Mouse (Mus musculus) neural tube, embryonic 15.5 days (tissue): ENCODE data around the gene Polr1e. TPM values are rescaled to one million over a fixed set of nuclear protein-coding genes. Genes with fewer than 3 reads are reported as not detected.
"Not testable (repeated sequence)": the region's sequence is repeated elsewhere in the genome, so short reads cannot be mapped to it uniquely, and the experiment has no call there.

Experiments
- ATAC-seq: fragments of 200-750 bp; cut with Nextera tagmentation; 2 replicates; pipeline ENCODE4 v1.8.0; 2017; ENCODE audit warnings: mild to moderate bottlenecking, moderate TSS enrichment, moderate library complexity; ENCODE audit not compliant: low FRiP score
- H3K27ac ChIP-seq: fragments of 300-500 bp; sonication (generic); replicated peaks from 2 replicates; pipeline ENCODE4 v1.5.1; 2015; ENCODE audit warnings: mild to moderate bottlenecking, inconsistent platforms
- H3K27me3 ChIP-seq: fragments of 300-500 bp; sonication (generic); replicated peaks from 2 replicates; pipeline ENCODE4 v1.6.1; 2015; ENCODE audit warnings: inconsistent platforms
- H3K36me3 ChIP-seq: fragments of 300-500 bp; sonication (generic); 2 replicates; pipeline ENCODE4 v1.6.1; 2015; ENCODE audit warnings: inconsistent platforms
- H3K4me1 ChIP-seq: fragments of 300-500 bp; sonication (generic); 2 replicates; pipeline ENCODE4 v1.6.1; 2015; ENCODE audit warnings: inconsistent platforms
- H3K4me2 ChIP-seq: fragments of 300-500 bp; sonication (generic); 2 replicates; pipeline ENCODE4 v1.6.1; 2015; ENCODE audit warnings: inconsistent platforms, mild to moderate bottlenecking, moderate library complexity
- H3K4me3 ChIP-seq: fragments of 300-500 bp; sonication (generic); replicated peaks from 2 replicates; pipeline ENCODE4 v1.5.1; 2015; ENCODE audit warnings: mild to moderate bottlenecking, inconsistent platforms
- H3K9ac ChIP-seq: fragments of 300-500 bp; sonication (generic); replicated peaks from 2 replicates; pipeline ENCODE4 v1.6.1; 2015; ENCODE audit warnings: mild to moderate bottlenecking, inconsistent platforms
- H3K9me3 ChIP-seq: fragments of 300-500 bp; sonication (generic); replicated peaks from 2 replicates; pipeline ENCODE4 v1.6.1; 2016; ENCODE audit warnings: inconsistent platforms
- WGBS: fragments of 180-500 bp; shearing (Covaris S2); methylation state at CpG from one replicate; pipeline ENCODE4 v1.1.7; 2015; ENCODE audit warnings: mixed read lengths; 5-methylcytosine and 5-hydroxymethylcytosine counted together
- polyA plus RNA-seq: library from polyadenylated mRNA; unstranded; fragments of >200 nt; fragmentation: Nextera tagmentation; extraction: Ambion mirVana; gene quantifications from 2 replicates; pipeline ENCODE4 v1.2.1, GENCODE M21; 2015

Gene Polr1e
- polyA plus RNA-seq, 1 experiment from 2014 or later, result 35.7 TPM

- Histone ChIP-seq H3K9ac (peak overlapping the region; percentile 67), H3K27me3 (no peaks in the 10 kb centered on the region), H3K9me3 (no peaks in the 10 kb centered on the region), H3K4me3 (peak overlapping the region; percentile 64), H3K36me3 (no peaks in the 10 kb centered on the region; the same call in 1 of the 2 replicates), H3K27ac (0 out of 2 replicates have a peak overlapping the region, but pooled peaks have one; percentile 77), H3K4me1 (peaks cover 32% of the 10 kb centered on the region), H3K4me2 (peak overlapping the region; percentile 97)
- 20% methylated on average over 5 of the region's 5 CpGs for WGBS
- ATAC-seq, result no peak
These were observed 36.5 kb upstream of the Polr1e start for GRCm38 (mm10) chr4:44981974-44982287.

GRCm38 (mm10) chr4:44982440-44983130, 35.8 kb upstream of the Polr1e start:
- peaks cover 32% of the 10 kb centered on the region for H3K4me1 ChIP-seq
- H3K27me3 ChIP-seq, result no peaks in the 10 kb centered on the region
- no peak for ATAC-seq
- H3K27ac ChIP-seq, result no peak overlapping the region
- H3K4me3 ChIP-seq, result peak overlapping the region; percentile 64; the same call in 1 of the 2 replicates
- H3K9ac ChIP-seq, result no peak overlapping the region
- H3K36me3 ChIP-seq, result peaks cover 3% of the 10 kb centered on the region
- H3K9me3 ChIP-seq, result no peaks in the 10 kb centered on the region
- 76% methylated on average over 11 of the region's 11 CpGs for WGBS
- peak overlapping the region; percentile 97 for H3K4me2 ChIP-seq

GRCm38 (mm10) chr4:44983131-44983740, 35.1 kb upstream of the Polr1e start:
- Histone ChIP-seq H3K36me3 (peaks cover 6% of the 10 kb centered on the region), H3K27me3 (no peaks in the 10 kb centered on the region), H3K4me3 (no peak overlapping the region), H3K4me2 (no peak overlapping the region), H3K4me1 (peaks cover 32% of the 10 kb centered on the region), H3K9ac (no peak overlapping the region), H3K9me3 (no peaks in the 10 kb centered on the region), H3K27ac (no peak overlapping the region)
- WGBS, result 89% methylated on average over 10 of the region's 10 CpGs
- no peak for ATAC-seq

- H3K9ac ChIP-seq, result no peak overlapping the region
- no peak overlapping the region for H3K4me3 ChIP-seq
- H3K27ac ChIP-seq, result no peak overlapping the region
- H3K27me3 ChIP-seq, result no peaks in the 10 kb centered on the region
- peaks cover 49% of the 10 kb centered on the region for H3K36me3 ChIP-seq
- no peaks in the 10 kb centered on the region for H3K4me1 ChIP-seq
- no peak for ATAC-seq
- H3K4me2 ChIP-seq, result no peak overlapping the region
- WGBS, result 91% methylated on average over 5 of the region's 5 CpGs
- no peaks in the 10 kb centered on the region for H3K9me3 ChIP-seq
These were observed 27.8 kb upstream of the Polr1e start for GRCm38 (mm10) chr4:44990560-44990959.

GRCm38 (mm10) chr4:44992330-44992729, 26.1 kb upstream of the Polr1e start:
- H3K9ac ChIP-seq, H3K4me1 ChIP-seq, H3K9me3 ChIP-seq, ATAC-seq, H3K4me2 ChIP-seq, H3K27me3 ChIP-seq, H3K4me3 ChIP-seq, H3K27ac ChIP-seq: not testable (repeated sequence)
- 93% methylated on average over 11 of the region's 11 CpGs for WGBS
- peaks cover 48% of the 10 kb centered on the region for H3K36me3 ChIP-seq

- not testable (repeated sequence) for H3K4me3 ChIP-seq, H3K27ac ChIP-seq, ATAC-seq, H3K9me3 ChIP-seq, H3K4me2 ChIP-seq, H3K27me3 ChIP-seq, H3K9ac ChIP-seq
- peaks cover 43% of the 10 kb centered on the region for H3K36me3 ChIP-seq
- WGBS, result 86% methylated on average over 14 of the region's 14 CpGs
- H3K4me1 ChIP-seq, result peaks cover 11% of the 10 kb centered on the region
These were observed 25.2 kb upstream of the Polr1e start for GRCm38 (mm10) chr4:44993179-44993578.

GRCm38 (mm10) chr4:44993847-44994246, 24.5 kb upstream of the Polr1e start:
- no peaks in the 10 kb centered on the region for H3K9me3 ChIP-seq
- peaks cover 14% of the 10 kb centered on the region for H3K4me1 ChIP-seq
- no peak overlapping the region for H3K4me2 ChIP-seq
- 94% methylated on average over 9 of the region's 9 CpGs for WGBS
- H3K27ac ChIP-seq, result no peak overlapping the region
- H3K4me3 ChIP-seq, result no peak overlapping the region
- peaks cover 39% of the 10 kb centered on the region for H3K36me3 ChIP-seq
- no peaks in the 10 kb centered on the region for H3K27me3 ChIP-seq
- H3K9ac ChIP-seq, result no peak overlapping the region
- ATAC-seq, result no peak

GRCm38 (mm10) chr4:44994776-44995175, 23.6 kb upstream of the Polr1e start:
- H3K9ac ChIP-seq, result no peak overlapping the region
- no peaks in the 10 kb centered on the region for H3K27me3 ChIP-seq
- no peak overlapping the region for H3K27ac ChIP-seq
- no peak overlapping the region for H3K4me3 ChIP-seq
- peaks cover 31% of the 10 kb centered on the region for H3K36me3 ChIP-seq
- peaks cover 22% of the 10 kb centered on the region for H3K4me1 ChIP-seq
- no peak overlapping the region for H3K4me2 ChIP-seq
- 80% methylated on average over 18 of the region's 18 CpGs for WGBS
- H3K9me3 ChIP-seq, result no peaks in the 10 kb centered on the region
- ATAC-seq, result no peak

- ATAC-seq, result no peak
- Histone ChIP-seq H3K27ac (no peak overlapping the region), H3K4me1 (peaks cover 22% of the 10 kb centered on the region), H3K9ac (no peak overlapping the region), H3K4me3 (no peak overlapping the region), H3K9me3 (no peaks in the 10 kb centered on the region), H3K27me3 (no peaks in the 10 kb centered on the region), H3K4me2 (no peak overlapping the region), H3K36me3 (peaks cover 14% of the 10 kb centered on the region)
- 63% methylated on average over 3 of the region's 3 CpGs for WGBS
These were observed 20.3 kb upstream of the Polr1e start for GRCm38 (mm10) chr4:44998071-44998470.

- H3K4me3 ChIP-seq, result no peak overlapping the region
- no peaks in the 10 kb centered on the region for H3K36me3 ChIP-seq
- no peaks in the 10 kb centered on the region for H3K9me3 ChIP-seq
- peaks cover 22% of the 10 kb centered on the region for H3K4me1 ChIP-seq
- H3K4me2 ChIP-seq, result no peak overlapping the region
- ATAC-seq, result no peak
- no peak overlapping the region for H3K9ac ChIP-seq
- no peaks in the 10 kb centered on the region for H3K27me3 ChIP-seq
- H3K27ac ChIP-seq, result no peak overlapping the region
- 90% methylated on average over 6 of the region's 6 CpGs for WGBS
These were observed 18.4 kb upstream of the Polr1e start for GRCm38 (mm10) chr4:45000001-45000400.

- ATAC-seq, result no peak
- Histone ChIP-seq H3K4me2 (no peak overlapping the region), H3K4me3 (no peak overlapping the region), H3K9me3 (no peaks in the 10 kb centered on the region), H3K4me1 (peaks cover 10% of the 10 kb centered on the region), H3K36me3 (no peaks in the 10 kb centered on the region), H3K9ac (no peak overlapping the region), H3K27ac (no peak overlapping the region), H3K27me3 (no peaks in the 10 kb centered on the region)
- WGBS, result 91% methylated on average over 3 of the region's 3 CpGs
These were observed 12.9 kb upstream of the Polr1e start for GRCm38 (mm10) chr4:45005452-45005851.

- ATAC-seq, result no peak
- no peaks in the 10 kb centered on the region for H3K9me3 ChIP-seq
- H3K4me2 ChIP-seq, result peak overlapping the region; percentile 73
- H3K9ac ChIP-seq, result peak overlapping the region; percentile 88
- WGBS, result 13% methylated on average over 11 of the region's 11 CpGs
- H3K27me3 ChIP-seq, result no peaks in the 10 kb centered on the region
- no peaks in the 10 kb centered on the region for H3K36me3 ChIP-seq
- peak overlapping the region; percentile 83 for H3K4me3 ChIP-seq
- peaks cover 26% of the 10 kb centered on the region for H3K4me1 ChIP-seq
- H3K27ac ChIP-seq, result peak overlapping the region; percentile 95
These were observed 7.5 kb upstream of the Polr1e start for GRCm38 (mm10) chr4:45010806-45011415.
